23 mouse cellular contexts compared by ENCODE assay signal in the genomic region with DNA sequence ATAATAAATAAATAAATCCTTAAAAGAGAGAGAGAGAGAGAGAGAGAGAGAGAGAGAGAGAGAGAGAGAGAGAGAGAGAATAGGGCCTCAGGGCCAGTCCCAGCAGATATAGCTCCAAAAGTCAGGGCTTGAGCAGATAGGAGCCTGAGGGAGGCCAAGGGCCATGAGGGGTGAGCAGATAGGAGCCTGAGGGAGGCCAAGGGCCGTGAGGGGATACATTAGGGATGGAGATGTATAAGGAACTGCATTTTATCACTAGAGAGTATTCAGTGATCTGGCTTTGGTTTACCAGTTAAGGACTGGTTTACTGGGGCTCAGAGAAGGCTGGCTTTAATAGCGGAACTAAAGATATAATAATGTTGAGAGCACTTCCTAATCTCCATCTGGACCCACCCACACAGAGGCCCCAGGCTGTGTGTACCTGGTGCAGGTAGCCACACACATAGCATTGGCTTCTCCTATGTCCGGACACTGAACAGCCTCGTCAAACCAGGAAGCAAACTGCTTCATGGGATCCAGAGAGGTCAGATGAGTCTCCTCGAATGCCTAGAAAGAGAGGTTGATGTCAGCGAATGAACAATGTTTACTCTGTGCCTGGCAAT. TPM values are rescaled to one million over a fixed set of nuclear protein-coding genes. Genes with fewer than 3 reads are reported as not detected.
DNase-seq lines count a peak whose midpoint lies in the region; ATAC-seq and TF ChIP-seq lines count a peak whose summit lies in the region.
"Had no signal": no experiment of that assay in that cellular context is flagged by ENCODE, and none has a peak within 500 bp of the region (broad histone marks: within the 10 kb centered on the region; RNA-seq: fewer than 3 reads in every experiment).

No protein-coding gene starts in this region.

- H3K27ac ChIP-seq in forebrain, embryonic 10.5 days = no peak overlapping the region
- no peak overlapping the region for H3K27ac ChIP-seq in forebrain, embryonic 12.5 days
- 0 out of 2 replicates have a peak overlapping the region, but pooled peaks have one; percentile 27 for H3K27ac ChIP-seq in intestine, embryonic 15.5 days
- peak overlapping the region; percentile 100 for H3K27ac ChIP-seq in liver, embryonic 15.5 days (replicated peaks)
- H3K27ac ChIP-seq: embryonic facial prominence, embryonic 15.5 days; heart, embryonic 15.5 days; hindbrain, embryonic 13.5 days; limb, embryonic 10.5 days had no signal

- no peak for ATAC-seq in forebrain, embryonic 12.5 days (ENCODE audit: low FRiP score)
- no peak for ATAC-seq in G1E (ENCODE audit: extremely low read depth, insufficient number of reproducible peaks, low FRiP score, poor library complexity, severe bottlenecking)
- no peak for ATAC-seq in intestine, embryonic 15.5 days
- peak; percentile 57 for ATAC-seq in liver, embryonic 15.5 days (ENCODE audit: insufficient read depth)
- ATAC-seq: activated CD4-positive, CD25-positive, alpha-beta regulatory T cell, adult 4 months had no signal

- H3K9me3 ChIP-seq in forebrain, embryonic 10.5 days = no peaks in the 10 kb centered on the region
- no peaks in the 10 kb centered on the region for H3K9me3 ChIP-seq in forebrain, embryonic 12.5 days
- H3K9me3 ChIP-seq in G1E (replicated peaks) = no peaks in the 10 kb centered on the region
- H3K9me3 ChIP-seq in intestine, embryonic 15.5 days = no peaks in the 10 kb centered on the region
- H3K9me3 ChIP-seq in liver, embryonic 15.5 days (replicated peaks) = no peaks in the 10 kb centered on the region
- H3K9me3 ChIP-seq: embryonic facial prominence, embryonic 15.5 days; heart, embryonic 15.5 days; hindbrain, embryonic 13.5 days; limb, embryonic 10.5 days; megakaryocyte, embryonic 14.5 days had no signal

- TF ChIP-seq CTCF in G1E (IDR thresholded peaks at IDR 0.05; ENCODE audit: low read depth, low read length) = no peak

- DNase-seq in forebrain, embryonic 10.5 days (ENCODE audit: extremely low spot score, low spot score) = no peak
- no peak for DNase-seq in G1E (ENCODE audit: low spot score)
- DNase-seq in thymus, postnatal 4 days = no peak
- DNase-seq in embryo, embryonic 10.5 days (ENCODE audit: low spot score) = no peak
- no peak for DNase-seq in left cerebral cortex, adult 11 months (ENCODE audit: low spot score)
- DNase-seq: adrenal gland, postnatal 36 days; gastrocnemius, postnatal 25 days; kidney, adult 18-20 months; kidney, postnatal 14 days; layer of hippocampus, postnatal 36 days; thymus, postnatal 14 days had no signal

- 0 out of 2 replicates have a peak overlapping the region, but pooled peaks have one; percentile 14 for H3K4me3 ChIP-seq in forebrain, embryonic 10.5 days
- no peak overlapping the region for H3K4me3 ChIP-seq in forebrain, embryonic 12.5 days (replicated peaks)
- H3K4me3 ChIP-seq in G1E (ENCODE audit: low read depth, low read length) = peak overlapping the region; percentile 84
- H3K4me3 ChIP-seq in intestine, embryonic 15.5 days (replicated peaks) = no peak overlapping the region
- peak overlapping the region; percentile 83 for H3K4me3 ChIP-seq in liver, embryonic 15.5 days (replicated peaks)
- H3K4me3 ChIP-seq: embryonic facial prominence, embryonic 15.5 days; heart, embryonic 15.5 days; hindbrain, embryonic 13.5 days; limb, embryonic 10.5 days had no signal

- no peaks in the 10 kb centered on the region; the same call in none of the 2 replicates for H3K36me3 ChIP-seq in forebrain, embryonic 10.5 days (replicated peaks)
- no peaks in the 10 kb centered on the region for H3K36me3 ChIP-seq in forebrain, embryonic 12.5 days (replicated peaks)
- H3K36me3 ChIP-seq in G1E (replicated peaks) = peaks cover 71% of the 10 kb centered on the region
- H3K36me3 ChIP-seq in intestine, embryonic 15.5 days = no peaks in the 10 kb centered on the region
- H3K36me3 ChIP-seq in liver, embryonic 15.5 days (replicated peaks) = peaks cover 55% of the 10 kb centered on the region
- H3K36me3 ChIP-seq: embryonic facial prominence, embryonic 15.5 days; heart, embryonic 15.5 days; hindbrain, embryonic 13.5 days; limb, embryonic 10.5 days had no signal

- no peak overlapping the region for H3K9ac ChIP-seq in forebrain, embryonic 12.5 days
- no peak overlapping the region for H3K9ac ChIP-seq in intestine, embryonic 15.5 days
- peak overlapping the region; percentile 95 for H3K9ac ChIP-seq in liver, embryonic 15.5 days
- H3K9ac ChIP-seq: embryonic facial prominence, embryonic 15.5 days; heart, embryonic 15.5 days; hindbrain, embryonic 13.5 days had no signal

- H3K4me1 ChIP-seq in forebrain, embryonic 10.5 days = peaks cover 38% of the 10 kb centered on the region
- peaks cover 16% of the 10 kb centered on the region for H3K4me1 ChIP-seq in forebrain, embryonic 12.5 days
- peaks cover 88% of the 10 kb centered on the region for H3K4me1 ChIP-seq in G1E (ENCODE audit: insufficient read depth, low read depth, low read length)
- peaks cover 28% of the 10 kb centered on the region for H3K4me1 ChIP-seq in intestine, embryonic 15.5 days (replicated peaks)
- peaks cover 79% of the 10 kb centered on the region for H3K4me1 ChIP-seq in liver, embryonic 15.5 days (replicated peaks)

- H3K4me2 ChIP-seq in forebrain, embryonic 12.5 days = no peak overlapping the region
- H3K4me2 ChIP-seq in intestine, embryonic 15.5 days (replicated peaks) = peak overlapping the region; percentile 75; the same call in 1 of the 2 replicates
- H3K4me2 ChIP-seq in liver, embryonic 15.5 days = peak overlapping the region; percentile 95
- H3K4me2 ChIP-seq: embryonic facial prominence, embryonic 15.5 days; hindbrain, embryonic 13.5 days had no signal

- 86% methylated on average over 6 of the region's 6 CpGs for WGBS in forebrain, embryonic 10.5 days
- 78% methylated on average over 6 of the region's 6 CpGs for WGBS in forebrain, embryonic 12.5 days
- 61% methylated on average over 6 of the region's 6 CpGs for WGBS in intestine, embryonic 15.5 days
- 31% methylated on average over 6 of the region's 6 CpGs for WGBS in liver, embryonic 15.5 days (ENCODE audit: insufficient replicate concordance)

- H3K27me3 ChIP-seq in forebrain, embryonic 10.5 days (ENCODE audit: poor library complexity, severe bottlenecking) = peaks cover 15% of the 10 kb centered on the region
- H3K27me3 ChIP-seq in forebrain, embryonic 12.5 days = peaks cover 11% of the 10 kb centered on the region
- H3K27me3 ChIP-seq in G1E (ENCODE audit: insufficient read depth, low read length) = no peaks in the 10 kb centered on the region
- no peaks in the 10 kb centered on the region for H3K27me3 ChIP-seq in intestine, embryonic 15.5 days (replicated peaks)
- H3K27me3 ChIP-seq in liver, embryonic 15.5 days = no peaks in the 10 kb centered on the region
- H3K27me3 ChIP-seq: CH12.LX; embryonic facial prominence, embryonic 15.5 days; heart, embryonic 15.5 days; megakaryocyte, embryonic 14.5 days had no signal

RNA-seq across cellular contexts. Expression of gene Pnpo, which starts 1.7 kb away (rescaled TPM):
- 36.8 and 40.7 TPM in 2 replicates for polyA plus RNA-seq in forebrain, embryonic 10.5 days (2016; fragmentation: Nextera tagmentation; extraction: Ambion mirVana)
- 17.2 and 17.4 TPM in 2 replicates for polyA plus RNA-seq in forebrain, embryonic 12.5 days (2016; fragmentation: Nextera tagmentation; extraction: Ambion mirVana)
- 119 and 123 TPM in 2 replicates for total RNA-seq in G1E (2014; fragmentation: Nextera tagmentation)
- total RNA-seq in G1E (2017) = 298 and 340 TPM in 2 replicates
- polyA plus RNA-seq in G1E (2012) = 64.1 and 97.1 TPM in 2 replicates
- polyA plus RNA-seq in intestine, embryonic 15.5 days (2015; fragmentation: Nextera tagmentation; extraction: Ambion mirVana) = 81.9 and 92.8 TPM in 2 replicates
- polyA plus RNA-seq in liver, embryonic 15.5 days (2015; fragmentation: Nextera tagmentation; extraction: Ambion mirVana) = 719 and 785 TPM in 2 replicates

RNA-seq across cellular contexts. Expression of gene Prr15l, which starts 14.2 kb away (rescaled TPM):
- 0.36 and 0.40 TPM in 2 replicates for polyA plus RNA-seq in forebrain, embryonic 10.5 days (2016; fragmentation: Nextera tagmentation; extraction: Ambion mirVana)
- polyA plus RNA-seq in forebrain, embryonic 12.5 days (2016; fragmentation: Nextera tagmentation; extraction: Ambion mirVana) = 0.58 and 0.60 TPM in 2 replicates
- not detected in 2 replicates for total RNA-seq in G1E (2014; fragmentation: Nextera tagmentation)
- total RNA-seq in G1E (2017) = 0.05 and 0.17 TPM in 2 replicates
- polyA plus RNA-seq in G1E (2012) = 0.11 and 0.17 TPM in 2 replicates
- polyA plus RNA-seq in intestine, embryonic 15.5 days (2015; fragmentation: Nextera tagmentation; extraction: Ambion mirVana) = 84.7 and 86.9 TPM in 2 replicates
- polyA plus RNA-seq in liver, embryonic 15.5 days (2015; fragmentation: Nextera tagmentation; extraction: Ambion mirVana) = 5.9 and 6.1 TPM in 2 replicates
- total RNA-seq: common myeloid progenitor, adult 5-6 weeks; gastrocnemius, postnatal 25 days; layer of hippocampus, postnatal 36 days; monocyte, adult 5-6 weeks had no signal

RNA-seq across cellular contexts. Expression of gene Cdk5rap3, which starts 25.8 kb away (rescaled TPM):
- polyA plus RNA-seq in forebrain, embryonic 10.5 days (2016; fragmentation: Nextera tagmentation; extraction: Ambion mirVana) = 107 and 111 TPM in 2 replicates
- polyA plus RNA-seq in forebrain, embryonic 12.5 days (2016; fragmentation: Nextera tagmentation; extraction: Ambion mirVana) = 102 and 106 TPM in 2 replicates
- total RNA-seq in G1E (2014; fragmentation: Nextera tagmentation) (30.6 and 31.7 TPM in 2 replicates), G1E (2017) (51.3 and 59.3 TPM in 2 replicates)
- polyA plus RNA-seq in G1E (2012) = 63.6 TPM in 2 replicates
- polyA plus RNA-seq in intestine, embryonic 15.5 days (2015; fragmentation: Nextera tagmentation; extraction: Ambion mirVana) = 64.2 and 66.7 TPM in 2 replicates
- 33.7 and 40.6 TPM in 2 replicates for polyA plus RNA-seq in liver, embryonic 15.5 days (2015; fragmentation: Nextera tagmentation; extraction: Ambion mirVana)

RNA-seq across cellular contexts. Expression of gene Sp2, which starts 40.7 kb away (rescaled TPM):
- polyA plus RNA-seq in forebrain, embryonic 10.5 days (2016; fragmentation: Nextera tagmentation; extraction: Ambion mirVana) = 29.7 and 30.9 TPM in 2 replicates
- polyA plus RNA-seq in forebrain, embryonic 12.5 days (2016; fragmentation: Nextera tagmentation; extraction: Ambion mirVana) = 23.1 and 27.2 TPM in 2 replicates
- total RNA-seq in G1E (2014; fragmentation: Nextera tagmentation) = 27.9 and 32.3 TPM in 2 replicates
- 0.99 and 1.6 TPM in 2 replicates for total RNA-seq in G1E (2017)
- 46.6 and 54.6 TPM in 2 replicates for polyA plus RNA-seq in G1E (2012)
- 13.3 and 15.1 TPM in 2 replicates for polyA plus RNA-seq in intestine, embryonic 15.5 days (2015; fragmentation: Nextera tagmentation; extraction: Ambion mirVana)
- polyA plus RNA-seq in liver, embryonic 15.5 days (2015; fragmentation: Nextera tagmentation; extraction: Ambion mirVana) = 17.6 and 18.0 TPM in 2 replicates

Comparison
In these comparisons a context has a peak if more than half of its experiments do, and no peak if none do; other contexts are left out.
1. H3K4me3 ChIP-seq: peak in forebrain, embryonic 10.5 days (single experiment), G1E (single experiment) and liver, embryonic 15.5 days (single experiment); none in forebrain, embryonic 12.5 days (single experiment) and intestine, embryonic 15.5 days (single experiment).
2. H3K27ac ChIP-seq: peak in intestine, embryonic 15.5 days (single experiment) and liver, embryonic 15.5 days (single experiment); none in forebrain, embryonic 10.5 days (single experiment) and forebrain, embryonic 12.5 days (single experiment).
3. RNA of gene Prr15l, which starts 14.2 kb away (polyA plus RNA-seq): 84.7 to 86.9 TPM in intestine, embryonic 15.5 days; 5.9 to 6.1 TPM in liver, embryonic 15.5 days, 0.58 to 0.60 TPM in forebrain, embryonic 12.5 days, 0.36 to 0.40 TPM in forebrain, embryonic 10.5 days and 0.11 to 0.17 TPM in G1E; every median in the first group is over 10 times any median in the second.